Mouse (Mus musculus) olfactory bulb, adult 2 months (tissue): ENCODE data around the gene Cntnap5c.

Experiments
- CTCF ChIP-seq: fragments of 200-500 bp; IDR thresholded peaks from 2 replicates; pipeline ENCODE4 v1.5.1; 2012; ENCODE audit warnings: low read depth, mild to moderate bottlenecking, low read length, moderate library complexity; ENCODE audit not compliant: insufficient read depth
- POLR2A ChIP-seq: fragments of 200-500 bp; IDR thresholded peaks from 2 replicates; pipeline ENCODE4 v1.6.1; 2012; ENCODE audit warnings: mild to moderate bottlenecking, low read depth, low read length, moderate library complexity; ENCODE audit not compliant: insufficient read depth

DNA sequence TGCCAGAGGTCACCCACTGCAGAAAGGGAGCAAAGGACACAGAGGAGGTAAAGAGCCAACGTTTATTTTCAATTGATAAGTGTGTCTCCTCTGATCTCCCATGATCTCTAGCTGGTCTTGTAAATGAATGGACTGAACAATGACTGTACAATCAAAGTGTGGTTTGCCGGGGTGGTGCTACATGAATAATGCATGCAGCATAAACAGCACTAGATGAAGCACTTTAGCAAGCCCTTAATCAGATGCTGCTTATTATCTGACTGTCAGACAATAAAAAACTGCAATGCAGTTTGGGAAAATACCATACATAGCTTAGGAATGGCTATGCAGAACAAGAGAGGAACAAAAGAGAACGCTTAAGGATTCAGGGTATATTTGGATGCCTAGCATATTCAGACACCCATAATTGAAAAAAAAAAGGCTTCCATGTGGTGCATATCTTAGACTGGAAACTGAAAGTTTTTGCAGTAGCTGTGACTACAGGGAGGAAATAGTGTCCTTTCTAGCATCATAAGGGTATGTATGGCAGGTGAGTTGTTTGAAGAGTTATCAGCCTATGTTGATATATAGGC lies 30.1 kb downstream of the Cntnap5c start:
- TF ChIP-seq CTCF = no peak
- no peak for TF ChIP-seq POLR2A
